Mouse (Mus musculus): ENCODE results near the gene Mrpl58. TPM values are rescaled to one million over a fixed set of nuclear protein-coding genes. Genes with fewer than 3 reads are reported as not detected.
A peak's percentile ranks its signal among the peaks of the same experiment; 100 is the strongest.

Mrpl58 gene
- total RNA-seq, 2 experiments from 2014 or later, result 134 to 149 TPM

DNA sequence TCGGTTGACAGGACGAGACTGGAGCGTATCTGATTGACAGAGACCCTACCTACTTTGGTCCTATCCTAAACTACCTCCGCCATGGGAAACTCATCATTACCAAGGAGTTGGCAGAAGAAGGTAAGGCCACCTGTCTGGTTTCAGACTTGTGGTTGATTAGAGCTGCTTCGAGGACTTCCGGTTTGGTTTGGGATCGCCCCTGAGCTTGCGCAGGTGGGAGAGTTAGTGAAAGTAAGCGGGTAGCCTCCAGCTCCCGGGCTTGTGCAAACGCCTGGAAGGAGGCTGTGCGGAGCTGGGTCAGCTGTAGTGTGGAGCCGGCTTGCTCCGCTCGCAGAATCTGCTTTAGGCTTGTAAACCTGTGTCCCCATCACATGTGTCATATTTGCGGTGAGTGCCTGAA lies 18.4 kb downstream of the Mrpl58 start:
- intact Hi-C loops (cut with DNase I), result no loop called here

DNA sequence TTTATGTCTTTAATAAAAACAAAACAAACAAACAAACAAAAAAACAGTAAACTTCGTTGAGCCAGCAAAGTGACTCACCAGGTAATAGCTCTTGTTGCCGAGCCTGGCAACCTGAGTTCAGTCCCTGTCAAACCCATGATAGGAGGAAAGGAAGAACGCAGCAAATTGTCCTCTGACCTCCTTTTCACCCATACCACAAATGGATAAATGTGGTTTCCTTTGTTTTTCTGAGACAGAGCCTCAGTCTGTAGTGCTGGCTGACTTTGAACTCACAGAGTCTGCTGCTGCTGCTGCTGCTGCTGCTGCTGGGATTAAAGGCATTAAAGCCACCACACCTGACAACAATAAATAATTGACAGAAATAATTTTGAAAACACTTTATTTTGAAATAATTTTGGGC lies 19.5 kb downstream of the Mrpl58 start:
- intact Hi-C loops (cut with DNase I), result no loop called here

More for the DNA sequence above, 18.4 kb downstream of the Mrpl58 start:
- no peak for DNase-seq

DNA sequence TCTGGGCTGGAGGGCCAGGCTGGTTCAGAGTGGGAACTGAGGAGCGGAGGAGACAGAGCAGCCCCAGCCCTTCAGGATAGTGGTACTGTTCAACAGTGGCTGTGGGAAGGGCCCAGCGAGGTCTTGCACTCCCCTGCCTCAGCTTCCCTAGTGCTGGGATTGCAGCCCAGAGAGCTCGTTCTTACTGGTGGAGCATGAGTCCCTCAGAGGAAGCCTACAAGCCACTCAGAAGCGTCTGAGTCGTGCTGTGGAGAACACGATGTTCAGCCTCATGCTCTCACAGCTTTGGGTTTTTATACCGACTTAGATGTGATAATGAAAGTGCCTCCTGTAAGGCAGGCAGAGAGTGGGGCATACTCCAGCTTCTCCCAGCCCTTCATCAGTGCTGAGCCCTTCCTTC lies 21.1 kb downstream of the Mrpl58 start:
- no peak for DNase-seq
- intact Hi-C loops (cut with DNase I), result loop anchor here (5.0 kb wide), 1 partner anchor 67 kb away; no protein-coding TSS in a partner anchor

More for the DNA sequence above, 19.5 kb downstream of the Mrpl58 start:
- no peak for DNase-seq

DNA sequence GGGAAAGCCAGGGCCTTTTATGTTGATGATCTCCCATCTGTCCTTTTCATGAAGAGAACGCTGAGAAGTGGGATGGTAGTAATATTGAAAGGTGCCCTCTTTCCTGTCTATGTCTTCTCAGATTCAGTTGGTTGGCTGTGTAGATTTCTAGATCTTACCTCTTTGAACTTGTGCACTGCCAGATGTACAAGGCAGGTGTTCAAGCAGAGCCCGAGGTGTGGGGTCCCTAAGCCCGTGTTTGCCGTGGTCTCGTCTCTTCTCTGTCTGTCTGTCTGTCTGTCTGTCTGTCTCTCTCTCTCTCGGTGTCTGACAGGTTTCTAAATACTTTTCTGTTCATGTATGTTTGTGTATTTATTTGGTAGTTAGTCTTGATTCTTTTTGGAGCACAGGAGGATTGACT lies 22.1 kb downstream of the Mrpl58 start:
- DNase-seq, result no peak
- intact Hi-C loops (cut with DNase I), result loop anchor here (5.0 kb wide), 1 partner anchor 68 kb away; no protein-coding TSS in a partner anchor

DNA sequence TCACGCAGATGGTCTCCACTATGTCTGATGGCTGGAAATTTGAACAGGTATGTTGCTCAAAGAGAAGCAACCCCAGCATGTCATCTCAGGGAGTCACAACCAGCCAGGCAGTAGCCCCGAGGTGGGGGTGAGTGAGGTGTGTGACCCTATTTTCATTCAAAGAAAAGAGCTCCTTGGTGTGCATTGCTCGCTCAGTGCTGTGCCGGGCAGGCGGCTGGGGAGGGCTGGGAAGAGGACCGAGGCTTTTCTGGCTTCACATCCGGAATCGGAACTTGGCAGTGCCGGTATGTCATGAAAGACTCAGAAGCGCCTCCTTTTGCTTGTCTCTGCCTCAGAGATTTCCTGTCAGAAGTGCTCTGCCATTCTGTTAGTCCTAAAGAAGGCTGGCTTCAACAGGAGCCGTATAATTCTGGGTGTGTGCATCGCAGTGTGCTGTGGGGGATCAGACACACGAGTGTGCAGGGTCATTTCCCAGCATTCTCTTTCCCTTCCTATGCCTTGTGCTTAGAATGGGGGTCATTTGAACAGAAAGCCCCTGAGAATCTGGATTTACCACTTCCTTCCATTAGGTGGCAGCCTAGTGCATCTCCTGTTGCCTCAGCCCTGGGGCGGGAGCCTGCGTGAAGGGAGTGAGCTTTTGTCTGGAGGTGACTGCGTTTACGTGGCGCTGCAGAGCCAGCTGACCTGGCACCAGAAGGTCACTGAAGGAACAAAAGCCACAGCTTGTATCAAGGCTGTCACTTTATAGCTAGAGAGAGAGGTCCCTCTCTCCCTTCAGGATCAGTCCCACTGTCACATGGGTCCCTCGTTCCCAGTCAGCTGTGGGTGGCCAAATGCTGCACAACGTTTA lies 24.2 kb downstream of the Mrpl58 start:
- DNase-seq, result peak; percentile 60 to 75
- intact Hi-C loops (cut with DNase I), result loop anchor here (1.0 to 5.0 kb wide), 2 partner anchors 46 to 70 kb away; no protein-coding TSS in a partner anchor

DNA sequence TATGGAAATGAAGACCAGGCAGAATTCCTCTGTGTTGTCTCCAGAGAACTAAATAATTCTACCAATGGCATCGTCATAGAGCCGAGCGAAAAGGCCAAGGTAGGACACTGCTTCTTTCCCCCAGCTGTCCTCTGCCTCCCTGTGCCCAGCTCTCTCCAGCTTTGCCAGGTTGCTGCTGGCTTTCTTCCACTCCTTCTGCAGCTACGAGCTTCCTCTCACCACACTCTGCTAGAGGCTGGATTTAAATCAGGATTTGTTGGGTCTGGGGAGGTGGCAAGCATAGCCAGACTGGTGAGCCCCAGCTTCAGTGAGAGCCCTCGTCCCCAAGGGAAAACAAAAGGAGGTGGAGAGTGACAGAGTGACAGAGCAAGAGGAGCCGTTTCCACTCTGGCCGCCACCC lies 25.8 kb downstream of the Mrpl58 start:
- intact Hi-C loops (cut with DNase I), result loop anchor here (5.0 kb wide), 1 partner anchor 72 kb away; no protein-coding TSS in a partner anchor
- no peak for DNase-seq

DNA sequence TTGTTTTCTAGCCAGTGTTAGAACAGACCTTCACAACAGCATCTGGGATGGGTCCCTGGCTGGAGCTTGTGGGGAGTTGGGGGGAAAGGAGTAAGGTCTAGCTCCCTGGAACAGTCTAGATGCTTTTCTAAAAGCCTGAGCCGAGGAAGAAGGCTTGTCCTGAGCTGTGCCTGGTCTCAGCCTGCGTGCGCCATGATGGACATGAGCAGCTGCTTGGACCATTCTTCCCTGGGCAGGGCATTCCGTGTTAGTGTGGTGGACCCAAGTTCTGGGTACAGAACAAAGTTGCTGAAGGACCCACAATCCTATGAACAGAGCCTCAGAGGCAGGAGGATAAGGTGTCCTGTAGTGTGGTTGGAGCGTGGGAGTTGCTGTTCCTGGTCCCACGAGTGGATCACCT lies 27.0 kb downstream of the Mrpl58 start:
- intact Hi-C loops (cut with DNase I), result no loop called here
- DNase-seq, result no peak

DNA sequence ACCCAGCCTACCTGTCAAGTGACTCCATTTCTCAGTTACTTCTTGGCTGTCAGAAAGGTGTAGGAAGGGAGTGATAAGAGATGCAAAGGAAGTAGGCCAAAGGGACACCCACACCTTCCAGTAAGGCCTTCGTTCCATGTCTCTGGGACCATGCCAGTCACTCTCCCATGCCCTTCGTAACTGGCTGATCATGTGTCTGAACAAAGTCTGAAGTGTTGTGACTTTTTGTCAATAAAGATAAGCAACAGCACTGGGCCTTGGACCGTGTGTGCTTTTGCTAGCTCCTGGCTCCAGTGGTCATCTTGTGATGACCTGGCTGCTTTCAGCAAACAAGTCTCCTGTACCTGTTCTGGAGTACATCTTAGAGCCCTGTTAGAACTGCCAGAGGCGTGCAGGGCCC lies 29.3 kb downstream of the Mrpl58 start:
- DNase-seq, result no peak
- intact Hi-C loops (cut with DNase I), result no loop called here

DNA sequence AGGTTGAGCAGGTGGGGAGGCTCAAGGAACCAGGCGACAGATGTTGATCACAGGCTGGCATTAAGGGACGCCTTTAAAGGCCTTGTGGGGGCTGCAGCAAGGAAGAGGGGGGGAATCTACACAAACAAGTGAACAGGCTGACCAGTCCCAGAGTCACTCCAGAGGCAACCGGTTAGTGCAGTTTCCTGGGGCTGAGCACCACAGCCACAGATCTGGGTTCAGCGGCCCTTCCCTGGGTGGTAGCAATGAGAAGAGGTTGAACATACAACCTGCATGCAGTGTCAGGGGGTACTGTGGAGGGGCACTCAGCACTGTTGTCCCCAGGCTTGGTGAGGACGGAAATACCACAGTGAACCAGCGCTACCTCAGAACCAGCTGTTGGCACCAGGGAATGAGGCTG lies 29.8 kb downstream of the Mrpl58 start:
- intact Hi-C loops (cut with DNase I), result no loop called here
- no peak for DNase-seq

DNA sequence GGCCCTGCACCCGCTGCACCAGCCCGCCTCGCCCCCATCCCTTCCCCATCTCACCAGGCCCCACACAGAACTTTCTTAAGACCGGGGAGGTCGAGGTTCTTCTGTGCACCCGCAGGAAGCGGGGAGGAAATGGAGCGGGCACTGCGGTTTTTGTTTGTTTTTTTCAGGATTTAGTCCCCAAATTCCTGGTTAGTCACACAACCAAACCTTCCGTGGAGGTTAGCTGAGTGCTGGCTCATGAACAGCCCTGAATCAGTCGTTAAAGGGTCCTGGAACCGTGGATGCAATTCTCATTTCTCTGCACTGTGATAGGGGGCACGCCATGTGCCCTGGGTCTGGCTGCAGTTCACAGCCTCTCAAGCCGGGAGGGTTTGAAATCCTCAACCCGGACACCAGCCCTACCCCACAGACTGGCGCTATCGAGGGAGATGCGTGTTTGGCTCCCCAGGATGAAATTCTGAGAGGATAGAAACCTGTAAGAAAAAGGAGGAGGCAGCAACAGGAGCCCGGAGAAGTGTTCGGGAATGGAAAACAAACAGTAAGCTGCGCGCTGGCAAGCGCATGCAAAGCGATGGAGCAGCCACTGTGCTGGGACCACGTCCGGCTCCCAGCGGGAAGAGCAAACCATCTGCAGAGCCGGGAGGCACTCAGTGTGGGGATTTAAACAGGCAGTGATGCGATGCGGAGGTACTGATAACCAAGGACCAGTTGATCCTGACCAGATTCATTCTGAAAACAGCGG lies 32.2 kb downstream of the Mrpl58 start:
- intact Hi-C loops (cut with DNase I), result no loop called here
- peak in 1 of 2 experiments; percentile 37 for DNase-seq

DNA sequence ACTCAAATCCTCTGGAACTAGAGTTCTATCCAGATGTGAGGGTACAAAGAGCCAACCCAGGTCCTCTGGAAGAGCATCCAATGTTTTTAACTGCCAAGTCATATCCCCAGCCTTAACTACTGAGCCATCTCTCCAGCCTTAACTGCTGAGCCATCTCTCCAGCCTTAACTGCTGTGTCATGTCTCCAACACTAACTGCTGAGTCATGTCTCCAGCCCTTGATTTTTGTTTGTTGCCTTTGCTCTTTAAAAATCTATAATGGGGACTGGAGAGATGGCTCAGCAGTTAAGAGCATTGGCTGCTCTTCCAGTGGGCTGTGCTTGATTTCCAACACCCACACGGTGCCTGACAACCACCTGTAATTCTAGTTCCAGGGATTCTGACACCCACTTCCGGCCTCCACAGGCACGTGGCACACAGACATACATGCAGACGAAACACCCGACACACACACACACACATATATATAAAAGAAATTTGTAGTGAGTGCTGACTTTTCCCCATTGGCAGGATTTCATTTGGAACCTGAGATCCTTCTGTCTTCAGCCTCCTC lies 34.1 kb downstream of the Mrpl58 start:
- DNase-seq, result no peak
- intact Hi-C loops (cut with DNase I), result no loop called here

DNA sequence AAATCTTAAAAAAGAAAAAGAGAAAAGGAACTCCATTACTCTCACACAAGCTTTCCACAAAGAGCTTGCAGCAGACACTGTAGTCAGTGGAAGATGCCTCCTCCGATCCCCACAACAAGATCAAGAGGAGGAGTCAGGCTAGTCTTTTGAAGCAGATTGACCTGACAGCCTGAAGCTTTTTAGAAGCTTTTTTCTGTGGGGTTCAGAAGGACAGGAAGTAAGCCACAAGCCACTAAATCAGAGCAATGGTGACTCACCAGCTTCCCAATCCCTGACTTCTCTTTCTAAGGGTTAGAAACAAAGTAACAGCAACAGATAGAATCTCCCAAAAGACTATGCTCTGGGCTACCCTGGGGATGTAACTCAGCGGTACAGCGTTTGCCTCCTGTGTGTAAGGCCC lies 35.8 kb downstream of the Mrpl58 start:
- intact Hi-C loops (cut with DNase I), result no loop called here

DNA sequence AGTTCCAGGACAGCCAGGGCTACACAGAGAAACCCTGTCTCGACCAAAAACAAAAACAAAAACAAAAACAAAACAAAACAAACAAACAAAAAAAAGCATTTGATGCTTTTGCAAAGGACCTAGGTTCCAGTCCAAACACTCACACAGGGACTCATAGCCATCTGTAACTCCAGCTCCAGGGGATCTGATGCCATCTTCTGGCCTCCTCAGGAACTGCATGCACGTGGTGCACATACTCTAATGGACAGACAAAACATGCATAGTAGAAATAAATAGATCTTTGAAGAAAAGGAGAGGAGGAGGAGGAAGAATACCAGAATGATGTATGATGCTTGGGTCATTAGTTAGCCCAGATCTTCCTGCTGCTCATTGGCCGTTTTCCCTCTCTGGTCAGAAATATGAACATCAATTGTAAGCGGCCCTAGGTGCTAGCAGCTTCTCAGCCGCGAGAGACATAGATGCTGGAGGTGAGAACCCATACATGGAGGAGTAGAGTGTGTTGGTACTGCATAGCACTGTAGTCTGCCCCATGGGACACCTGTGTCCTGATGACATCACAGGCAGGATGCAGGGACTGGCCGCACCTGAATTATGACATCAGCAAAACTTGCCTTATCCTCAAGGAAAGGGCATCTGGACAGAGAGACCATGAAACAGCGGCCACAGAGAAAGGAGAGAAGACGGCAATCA lies 36.5 kb downstream of the Mrpl58 start, which contains the start of gene Trim80:
Gene Trim80, plus strand, starts transcription at position 640 of the 690 bp plus-strand sequence.
- DNase-seq, result no peak
- intact Hi-C loops (cut with DNase I), result no loop called here

More for the DNA sequence above, 35.8 kb downstream of the Mrpl58 start:
- DNase-seq, result no peak

DNA sequence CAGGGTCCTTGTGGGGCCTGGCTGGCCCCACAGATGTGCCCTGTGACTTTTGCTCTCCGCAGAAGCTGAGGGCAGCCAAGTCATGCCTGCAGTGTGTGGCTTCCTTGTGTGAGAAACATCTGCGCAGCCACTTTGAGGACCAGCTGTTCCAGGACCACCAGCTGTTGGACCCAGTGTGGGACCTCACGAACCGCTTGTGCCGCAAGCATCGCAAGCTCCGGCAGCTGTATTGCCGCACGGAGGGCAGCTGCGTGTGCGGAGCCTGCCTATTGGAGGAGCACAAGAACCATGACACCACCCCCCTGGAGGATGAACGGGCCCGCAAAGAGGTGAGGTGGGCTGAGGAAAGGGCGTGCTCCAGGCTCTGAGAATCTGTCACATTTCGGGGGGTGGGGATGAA lies 37.9 kb downstream of the Mrpl58 start:
- intact Hi-C loops (cut with DNase I), result no loop called here
- no peak for DNase-seq

DNA sequence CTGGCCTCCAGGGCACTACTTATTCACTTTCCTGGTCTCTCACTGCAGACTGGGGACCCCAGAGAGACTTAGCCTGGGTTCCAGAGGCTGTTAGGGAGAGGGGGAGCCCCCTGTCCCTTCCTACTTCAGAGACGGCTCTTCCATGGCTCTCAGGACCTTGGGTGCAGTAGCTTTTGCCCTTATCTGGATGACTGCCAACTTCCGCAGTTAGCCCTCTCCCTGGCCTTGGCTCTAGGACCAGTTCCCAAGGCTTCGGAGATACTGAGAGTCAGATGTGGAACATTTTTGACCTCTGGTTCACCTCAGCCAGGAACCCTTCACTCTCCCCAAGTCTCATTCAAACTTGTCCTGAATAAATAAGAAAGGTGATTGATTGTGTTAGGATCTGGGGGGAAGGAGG lies 43.4 kb downstream of the Mrpl58 start:
- intact Hi-C loops (cut with DNase I), result no loop called here
- DNase-seq, result peak in 1 of 2 experiments; percentile 29

DNA sequence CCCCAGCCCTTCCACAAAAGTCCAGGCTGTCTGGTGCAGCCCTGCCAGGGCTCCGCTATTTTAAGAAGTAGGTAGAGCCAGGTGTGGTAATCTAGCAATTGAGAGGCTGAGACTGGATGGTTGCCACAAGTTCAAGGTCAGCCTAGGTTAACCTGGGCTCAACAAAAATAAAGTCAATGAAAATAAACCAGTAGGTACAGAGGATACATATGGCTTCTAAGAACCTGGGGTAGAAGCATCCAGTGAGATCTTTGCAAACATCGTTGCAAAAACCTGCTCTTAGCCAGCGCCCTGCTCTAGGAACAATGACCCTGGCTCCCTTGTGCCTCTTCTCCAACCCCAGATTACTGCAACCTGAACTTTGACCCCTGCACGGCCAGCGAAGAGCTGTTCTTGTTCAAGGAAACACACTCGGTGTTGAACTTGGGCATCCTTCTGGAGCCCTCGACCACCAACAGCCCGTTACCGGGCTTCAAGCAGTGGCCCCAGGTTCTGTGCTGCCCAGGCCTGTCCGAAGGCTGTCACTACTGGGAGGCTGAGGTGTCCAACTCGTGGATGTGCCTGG lies 43.9 kb downstream of the Mrpl58 start:
- intact Hi-C loops (cut with DNase I), result no loop called here
- DNase-seq, result no peak

DNA sequence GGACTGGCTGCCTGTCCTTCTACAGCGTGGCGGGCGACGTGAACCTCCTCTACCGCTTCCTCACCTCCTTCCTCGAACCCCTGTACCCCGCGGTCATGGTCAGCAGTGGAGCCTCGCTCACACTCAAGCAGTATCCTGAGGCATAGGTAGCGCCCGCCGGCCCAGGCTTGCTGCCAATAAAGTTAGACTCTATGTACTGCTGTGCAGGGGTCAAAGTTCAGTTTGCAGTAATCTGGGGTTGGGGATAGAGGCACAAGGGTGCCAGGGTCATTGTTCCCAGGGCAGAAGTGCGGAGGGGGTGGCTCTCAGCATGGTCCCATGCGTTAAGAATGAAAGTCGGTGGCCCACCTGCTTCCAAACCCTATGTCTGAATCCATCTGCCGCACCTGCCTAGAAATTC lies 44.5 kb downstream of the Mrpl58 start:
- intact Hi-C loops (cut with DNase I), result no loop called here
- DNase-seq, result no peak

DNA sequence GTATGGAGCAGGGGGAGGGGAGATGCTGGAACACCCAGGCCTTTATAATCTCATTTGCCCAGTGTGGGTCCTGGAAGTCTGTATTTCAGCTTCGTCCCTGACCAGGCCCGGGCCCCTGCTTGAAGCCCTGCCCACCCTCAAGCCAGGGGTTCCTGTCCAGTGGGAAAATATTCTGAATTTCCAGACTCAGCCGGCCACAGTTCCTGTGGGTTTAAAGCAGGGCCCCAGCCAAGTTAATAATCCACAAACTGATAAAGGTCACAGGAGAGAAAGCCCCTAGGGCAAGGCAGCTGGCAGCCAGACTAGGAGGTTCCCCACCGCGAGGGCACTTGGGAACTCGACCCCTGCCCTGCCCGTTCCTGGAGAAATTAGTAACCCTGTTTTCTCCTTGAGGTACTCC lies 45.4 kb downstream of the Mrpl58 start:
- no peak for DNase-seq
- intact Hi-C loops (cut with DNase I), result no loop called here

DNA sequence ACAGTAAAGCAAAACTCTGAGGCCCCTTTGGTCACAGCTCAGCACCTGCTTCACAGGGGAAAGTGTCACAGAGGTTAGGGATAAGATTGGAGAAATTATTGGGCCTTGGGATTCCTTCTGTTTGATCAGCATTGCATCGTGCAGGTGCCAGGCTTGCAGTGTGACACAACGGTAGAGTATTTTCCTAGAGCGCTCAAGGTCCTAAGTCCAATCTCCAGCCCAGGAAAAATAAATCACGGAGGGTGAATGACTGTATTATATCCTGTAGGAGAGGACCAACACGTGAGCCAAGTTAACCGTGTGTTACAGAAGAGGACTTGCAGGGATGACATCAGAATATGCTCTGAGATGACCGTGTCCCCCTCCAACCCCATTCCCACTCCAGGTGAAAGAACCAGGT lies 46.6 kb downstream of the Mrpl58 start:
- DNase-seq, result no peak
- intact Hi-C loops (cut with DNase I), result no loop called here

DNA sequence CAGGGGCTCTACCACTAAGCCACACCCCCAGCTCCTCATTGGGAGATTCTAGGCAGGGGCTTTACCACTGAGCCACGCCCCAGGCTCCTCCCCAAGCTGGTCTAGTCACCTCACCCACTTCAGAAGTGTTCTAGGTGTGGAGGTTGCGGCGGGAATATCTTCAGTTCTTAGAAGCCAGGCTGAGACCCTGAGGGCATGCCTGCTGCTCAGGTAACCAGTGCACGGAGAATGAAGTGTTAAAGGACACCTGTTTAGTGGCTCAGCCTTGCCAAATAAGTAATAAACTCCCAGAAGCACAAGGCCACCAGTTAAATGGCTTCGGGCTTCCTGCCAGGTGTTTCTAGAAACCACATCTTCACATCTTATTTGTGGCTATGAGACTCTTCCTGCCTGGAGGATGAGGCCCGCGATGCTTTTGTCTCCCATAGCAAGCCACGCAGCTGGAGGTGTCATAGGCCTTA lies 48.3 kb downstream of the Mrpl58 start:
- intact Hi-C loops (cut with DNase I), result no loop called here
- DNase-seq, result no peak

Measured in heart, postnatal 36 days (tissue).